Mouse (Mus musculus): Measurements from ENCODE around the gene Arhgef3. TPM values are rescaled to one million over a fixed set of nuclear protein-coding genes. Genes with fewer than 3 reads are reported as not detected.
A peak's percentile ranks its signal among the peaks of the same experiment; 100 is the strongest.

Arhgef3 gene
- total RNA-seq, 2 experiments from 2014 or later = 8.5 to 20.0 TPM

DNA sequence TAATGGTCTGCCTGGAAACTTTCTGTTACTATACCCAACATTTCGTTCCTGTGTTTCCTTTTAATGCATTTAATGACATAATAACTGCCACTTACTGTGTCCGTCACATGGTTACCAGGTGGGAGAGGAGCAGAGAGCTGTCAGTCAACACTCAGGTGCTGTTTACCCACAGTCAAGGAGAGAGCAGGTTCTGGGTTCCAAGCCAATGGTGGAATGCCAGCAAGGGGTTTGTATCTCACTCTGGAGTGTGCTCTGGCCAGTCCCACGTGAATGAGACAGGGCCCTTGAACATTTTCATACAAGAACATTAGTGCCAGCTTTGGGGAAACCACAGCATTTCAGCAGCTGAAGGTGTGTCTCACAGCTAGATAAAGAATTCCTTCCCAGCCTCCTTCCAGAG is 162.6 kb downstream of the Arhgef3 start:
- no peak for DNase-seq
- intact Hi-C loops (cut with DNase I) = no loop called here
- H3K27ac ChIP-seq = peak overlapping the region; percentile 2; the same call in 1 of the 2 replicates
- no peak for TF ChIP-seq CTCF (IDR thresholded peaks at IDR 0.05)
- H3K4me3 ChIP-seq = no peak overlapping the region

DNA sequence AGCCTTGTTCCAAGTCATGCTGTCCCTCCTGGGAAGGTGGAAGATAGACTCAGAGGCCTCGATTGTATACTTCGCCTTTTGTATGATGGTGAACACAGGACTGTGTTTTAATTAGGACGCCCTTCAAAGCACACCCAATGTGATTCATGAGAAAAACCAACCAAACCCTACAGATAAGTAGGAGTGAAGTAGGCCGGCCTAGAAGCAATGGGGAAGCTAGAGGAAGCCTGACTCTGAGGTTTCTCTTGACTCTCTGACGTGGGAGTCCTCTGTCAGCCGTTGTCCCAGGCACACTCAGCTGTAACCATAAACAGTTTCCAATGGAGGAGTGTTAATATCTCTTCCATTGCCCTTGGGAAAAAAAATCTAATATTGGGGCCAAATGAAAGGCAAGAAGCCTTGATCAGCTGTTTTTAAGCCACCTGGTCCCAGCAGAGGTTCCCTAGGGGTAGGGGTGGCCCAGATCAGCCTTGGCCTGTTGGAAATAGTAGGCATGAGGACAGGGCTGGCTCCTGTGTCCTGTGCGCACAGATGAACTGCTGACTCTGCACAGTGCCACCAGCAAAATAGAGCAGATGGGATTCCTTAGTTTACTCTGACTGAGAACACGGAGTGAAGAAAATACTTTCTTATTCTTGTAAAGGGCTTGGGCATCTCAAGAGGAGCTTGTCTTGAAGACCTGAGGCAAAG is 165.6 kb downstream of the Arhgef3 start:
- Histone ChIP-seq H3K4me3 (no peak overlapping the region), H3K27ac (peak overlapping the region; percentile 72)
- intact Hi-C loops (cut with DNase I) = no loop called here
- peak; percentile 72 for DNase-seq
- TF ChIP-seq CTCF (IDR thresholded peaks at IDR 0.05) = no peak

DNA sequence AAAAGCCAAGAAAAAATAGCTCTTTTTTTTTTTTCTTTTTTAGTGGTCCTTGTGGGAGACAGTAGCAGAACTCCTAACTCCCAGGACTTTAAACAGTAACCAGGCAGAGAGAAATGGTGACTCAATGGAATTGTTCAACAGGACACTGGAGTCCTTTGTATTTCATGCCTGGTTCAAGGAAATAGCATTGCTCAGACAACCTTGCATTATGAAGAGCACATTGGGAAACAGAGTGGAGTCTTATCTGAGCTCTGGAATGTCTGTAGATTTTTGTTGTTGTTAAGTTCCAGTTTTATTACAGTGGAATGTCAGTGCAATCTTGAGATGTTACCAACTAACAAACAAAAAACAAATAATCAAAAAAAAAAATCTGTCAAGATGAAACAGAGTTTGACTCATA is 169.3 kb downstream of the Arhgef3 start:
- intact Hi-C loops (cut with DNase I) = no loop called here
- no peak for TF ChIP-seq CTCF (IDR thresholded peaks at IDR 0.05)
- no peak overlapping the region for H3K4me3 ChIP-seq
- no peak overlapping the region for H3K27ac ChIP-seq
- DNase-seq = no peak

DNA sequence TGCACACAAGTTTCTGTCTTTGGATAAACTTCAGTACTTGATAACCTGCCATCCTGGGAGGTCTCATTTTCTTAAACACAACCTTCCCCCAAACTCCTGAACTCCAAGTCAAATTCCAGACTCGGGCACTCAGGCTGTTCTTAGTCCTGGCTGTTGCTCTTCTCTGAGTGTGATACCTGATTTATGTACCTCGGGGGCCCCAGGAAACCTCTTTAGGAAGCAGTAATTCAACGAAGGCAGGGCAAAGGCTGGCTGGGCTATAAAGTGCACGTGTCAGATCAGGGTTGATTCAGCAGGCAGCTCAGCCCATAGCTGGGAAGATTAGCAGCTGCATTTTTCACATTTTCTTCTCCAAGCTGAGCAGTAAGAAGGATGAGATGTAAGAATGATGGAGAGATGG is 171.5 kb downstream of the Arhgef3 start:
- intact Hi-C loops (cut with DNase I) = no loop called here
- no peak overlapping the region for H3K27ac ChIP-seq
- no peak for DNase-seq
- no peak for TF ChIP-seq CTCF (IDR thresholded peaks at IDR 0.05)
- no peak overlapping the region for H3K4me3 ChIP-seq

DNA sequence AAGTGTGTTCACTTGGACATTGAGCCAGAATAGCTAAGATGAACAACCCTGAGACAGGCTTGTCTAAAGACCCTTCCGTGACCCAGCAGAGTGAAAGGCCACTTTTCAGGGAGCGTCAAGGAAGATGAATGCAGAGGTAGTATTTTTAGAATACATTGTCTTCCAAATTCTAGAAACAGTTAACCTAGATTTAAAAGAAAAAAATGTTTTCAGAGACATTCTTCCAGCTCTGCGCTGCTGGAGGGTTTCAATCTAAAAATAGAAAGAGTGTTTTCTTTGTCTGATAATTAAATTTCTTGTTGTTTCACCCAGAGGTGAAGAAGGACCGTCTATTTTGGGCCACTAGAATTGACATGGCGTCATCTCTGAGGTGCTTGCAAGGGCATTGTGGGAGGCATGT is 174.4 kb downstream of the Arhgef3 start:
- intact Hi-C loops (cut with DNase I) = no loop called here
- no peak for TF ChIP-seq CTCF (IDR thresholded peaks at IDR 0.05)
- Histone ChIP-seq H3K27ac (no peak overlapping the region), H3K4me3 (no peak overlapping the region)
- no peak for DNase-seq

DNA sequence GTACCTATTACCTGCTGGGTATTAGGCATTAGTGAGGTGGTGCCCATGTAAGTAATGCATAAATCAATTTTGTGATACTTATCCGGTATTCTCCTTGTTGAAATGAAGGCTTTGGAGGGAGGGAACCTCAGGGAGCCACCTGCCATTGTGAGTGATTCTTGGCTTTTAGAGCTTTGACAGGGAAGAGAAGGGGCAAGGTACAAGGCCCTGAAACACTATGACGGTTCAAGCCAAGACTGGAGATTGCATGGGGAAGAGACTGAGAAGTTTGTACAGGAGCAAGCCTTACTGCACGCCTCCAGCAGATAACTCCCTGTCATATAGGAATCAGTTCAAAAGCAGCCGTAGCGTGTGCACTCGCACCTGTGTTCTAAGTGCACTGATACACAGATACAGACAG is 177.4 kb downstream of the Arhgef3 start:
- no peak for TF ChIP-seq CTCF (IDR thresholded peaks at IDR 0.05)
- Histone ChIP-seq H3K27ac (no peak overlapping the region), H3K4me3 (no peak overlapping the region)
- intact Hi-C loops (cut with DNase I) = no loop called here
- no peak for DNase-seq

DNA sequence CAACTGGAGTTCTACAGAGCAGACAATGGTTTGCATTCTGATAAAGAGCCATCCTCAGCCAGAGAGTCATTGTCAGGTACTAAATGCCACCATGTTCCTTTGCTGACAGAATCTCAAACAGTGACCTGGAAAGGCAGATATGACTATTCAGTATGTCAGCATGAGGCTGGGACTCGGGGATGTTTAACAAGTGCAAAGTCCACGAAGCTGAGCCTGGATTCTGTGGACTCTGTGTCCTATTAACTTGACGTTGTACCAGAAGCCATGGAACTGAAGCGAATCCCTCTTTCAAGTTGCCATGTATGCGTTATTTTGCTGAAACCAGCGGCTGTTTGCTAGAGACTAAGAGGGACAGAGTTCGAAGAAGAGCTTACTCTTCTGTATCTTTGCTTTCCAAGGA is 181.1 kb downstream of the Arhgef3 start:
- TF ChIP-seq CTCF (IDR thresholded peaks at IDR 0.05) = no peak
- no peak overlapping the region for H3K27ac ChIP-seq
- intact Hi-C loops (cut with DNase I) = no loop called here
- no peak for DNase-seq
- H3K4me3 ChIP-seq = no peak overlapping the region

DNA sequence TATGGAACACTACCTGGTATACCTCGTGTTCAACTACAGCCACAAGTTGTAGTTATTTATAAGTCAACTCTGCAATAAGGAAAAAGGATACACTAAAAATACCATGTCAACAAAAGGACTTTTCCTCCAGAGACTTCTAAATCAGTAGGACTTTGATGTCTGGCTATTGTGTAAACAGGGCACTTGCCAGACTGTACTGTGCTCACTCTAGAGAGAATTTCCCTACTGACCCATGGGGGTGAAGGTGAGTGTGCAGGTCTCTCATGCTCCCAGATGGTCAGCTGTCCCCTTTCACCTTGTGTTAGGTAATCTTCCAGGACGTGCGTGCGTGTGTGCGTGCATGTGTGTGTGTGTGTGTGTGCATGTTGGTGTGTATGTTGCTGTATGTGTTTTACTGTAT is 182.3 kb downstream of the Arhgef3 start:
- H3K27ac ChIP-seq = no peak overlapping the region
- no peak for TF ChIP-seq CTCF (IDR thresholded peaks at IDR 0.05)

DNA sequence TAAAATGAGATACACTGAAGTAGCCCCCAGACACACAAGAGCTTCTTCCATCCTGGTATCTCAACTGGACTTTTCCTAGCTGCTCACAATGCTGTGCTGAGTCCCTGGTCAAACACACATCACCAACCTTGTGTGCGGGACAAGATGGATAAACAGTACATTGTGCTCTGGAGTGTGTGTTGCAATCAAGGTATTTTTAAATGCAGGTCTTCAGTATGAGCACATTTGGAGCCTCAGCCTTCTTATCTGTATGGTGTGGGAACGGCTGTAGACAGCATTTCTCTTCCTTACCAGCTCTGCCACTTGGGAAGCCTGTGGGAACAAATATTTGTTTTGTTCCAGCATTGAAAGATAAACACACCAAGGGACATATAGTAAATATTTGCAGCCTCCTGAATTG is 184.2 kb downstream of the Arhgef3 start:
- no peak for TF ChIP-seq CTCF (IDR thresholded peaks at IDR 0.05)
- Histone ChIP-seq H3K27ac (no peak overlapping the region), H3K4me3 (no peak overlapping the region)
- no peak for DNase-seq
- intact Hi-C loops (cut with DNase I) = no loop called here

More for the DNA sequence above, 182.3 kb downstream of the Arhgef3 start:
- intact Hi-C loops (cut with DNase I) = no loop called here
- no peak overlapping the region for H3K4me3 ChIP-seq
- no peak for DNase-seq

DNA sequence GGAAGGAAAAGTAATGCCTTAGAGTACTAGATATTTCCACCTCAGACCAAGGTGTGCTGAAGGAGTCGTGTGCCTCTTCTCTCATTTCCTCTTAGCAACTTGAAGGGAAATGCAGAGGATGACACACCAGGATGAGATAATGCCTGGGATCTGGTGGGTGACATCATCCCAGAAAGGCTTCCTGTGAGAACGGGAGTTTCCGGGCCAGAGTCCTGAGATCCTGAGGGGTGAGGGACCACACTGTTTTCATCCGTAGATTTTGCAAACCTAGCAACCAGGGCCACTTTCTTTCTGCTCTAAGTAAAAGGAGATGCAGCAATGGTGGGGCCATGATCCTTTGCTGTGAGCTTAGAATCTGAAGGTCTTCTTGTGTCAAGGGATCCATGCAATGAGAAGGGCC is 185.0 kb downstream of the Arhgef3 start:
- intact Hi-C loops (cut with DNase I) = no loop called here
- no peak for DNase-seq
- Histone ChIP-seq H3K27ac (no peak overlapping the region), H3K4me3 (no peak overlapping the region)
- TF ChIP-seq CTCF (IDR thresholded peaks at IDR 0.05) = no peak

DNA sequence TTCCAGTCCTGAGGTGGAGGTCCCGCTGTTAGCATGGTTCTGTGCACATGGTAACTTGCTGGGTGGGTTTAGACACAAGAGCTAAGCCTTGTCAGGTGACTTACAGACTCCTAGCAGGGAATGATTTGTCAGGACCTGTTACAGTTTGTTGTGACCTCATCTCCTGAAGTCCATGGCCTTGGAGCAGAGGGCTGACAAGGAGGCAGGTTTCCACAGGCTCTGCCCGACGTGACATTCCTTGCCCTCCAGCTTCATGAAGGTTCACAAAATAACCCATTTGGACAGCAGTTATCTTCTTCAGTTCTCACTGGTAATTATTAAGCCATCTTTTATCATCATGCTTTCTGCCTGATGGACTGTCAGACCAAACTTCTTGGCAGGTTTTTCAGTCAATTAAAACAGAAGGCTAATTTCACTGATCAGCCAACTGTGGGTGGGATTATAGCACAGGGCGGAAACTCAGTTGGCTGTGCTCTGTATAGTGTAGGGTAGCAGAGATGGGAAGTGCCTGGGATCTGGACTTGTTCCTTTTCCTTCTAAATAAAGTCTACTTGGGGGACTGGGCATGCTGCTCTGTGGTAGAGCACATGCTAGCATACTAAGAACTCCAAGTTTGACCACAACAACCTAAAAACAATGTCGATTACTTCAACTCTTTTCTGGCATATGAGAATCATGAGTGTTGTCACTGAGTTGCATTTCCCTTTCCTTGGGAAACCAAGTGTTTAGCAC is 187.2 kb downstream of the Arhgef3 start:
- intact Hi-C loops (cut with DNase I) = no loop called here
- H3K4me3 ChIP-seq = no peak overlapping the region
- no peak overlapping the region for H3K27ac ChIP-seq
- no peak for DNase-seq
- no peak for TF ChIP-seq CTCF (IDR thresholded peaks at IDR 0.05)

DNA sequence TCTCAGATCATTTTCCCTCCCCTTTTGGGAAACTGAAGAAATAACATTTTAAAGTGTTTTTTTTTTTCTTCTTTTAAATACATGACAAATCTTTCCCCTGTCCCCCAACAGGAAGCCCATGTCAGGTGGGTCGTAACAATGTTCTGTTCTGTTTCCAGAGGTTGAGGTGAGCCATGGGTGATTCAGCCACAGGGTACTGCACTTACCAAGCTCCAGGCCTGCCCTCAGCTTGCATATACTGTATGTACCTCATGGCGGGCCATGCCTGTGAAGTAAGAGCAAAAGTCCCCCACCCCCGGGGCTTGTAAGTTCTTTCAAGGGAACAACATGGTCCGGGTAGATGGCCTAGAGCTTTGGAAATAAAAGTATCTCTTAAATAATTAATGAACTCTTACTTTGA is 188.6 kb downstream of the Arhgef3 start:
- intact Hi-C loops (cut with DNase I) = no loop called here
- DNase-seq = no peak
- no peak for TF ChIP-seq CTCF (IDR thresholded peaks at IDR 0.05)

DNA sequence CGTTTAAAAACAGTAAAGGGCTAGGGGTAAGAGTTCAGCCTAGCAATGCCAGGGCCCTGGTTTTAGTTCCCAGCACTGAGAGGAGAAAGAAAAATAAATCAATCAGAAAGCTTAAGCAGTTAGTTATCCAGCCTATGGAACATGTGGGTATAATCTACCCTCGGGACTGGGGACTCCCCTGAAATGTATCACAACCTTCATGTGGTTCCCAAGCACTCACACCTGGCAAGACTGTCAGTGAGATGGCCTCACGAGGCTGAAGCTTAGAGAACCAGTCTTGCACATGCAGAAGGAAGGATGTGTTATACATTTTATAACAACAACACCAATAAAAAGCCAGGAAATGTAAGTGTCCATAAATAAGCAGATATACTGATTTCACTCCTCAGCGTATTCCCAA is 189.7 kb downstream of the Arhgef3 start:
- TF ChIP-seq CTCF (IDR thresholded peaks at IDR 0.05) = no peak
- no peak for DNase-seq
- Histone ChIP-seq H3K27ac (no peak overlapping the region), H3K4me3 (no peak overlapping the region)
- intact Hi-C loops (cut with DNase I) = no loop called here

More for the DNA sequence above, 188.6 kb downstream of the Arhgef3 start:
- H3K4me3 ChIP-seq = no peak overlapping the region
- no peak overlapping the region for H3K27ac ChIP-seq

DNA sequence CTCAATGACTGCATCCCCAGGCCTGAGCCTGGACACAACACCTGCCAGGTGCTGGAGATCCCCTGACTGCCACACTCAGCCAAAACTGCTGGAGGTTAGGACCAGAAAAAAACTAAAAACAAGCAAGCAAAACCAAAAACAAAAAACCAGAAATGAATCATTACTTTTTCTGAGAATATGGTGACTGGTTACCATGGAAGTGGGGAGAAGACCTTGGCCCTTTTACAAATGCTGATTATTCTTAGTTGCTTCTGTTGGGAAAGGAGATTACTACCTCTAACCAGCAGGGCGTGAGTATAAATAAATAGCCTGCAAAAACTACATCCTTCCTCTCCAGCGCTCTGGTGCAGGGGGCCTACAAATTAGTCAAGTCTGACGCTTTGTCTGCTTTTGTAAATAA is 194.1 kb downstream of the Arhgef3 start:
- DNase-seq = no peak
- no peak for TF ChIP-seq CTCF (IDR thresholded peaks at IDR 0.05)
- no peak overlapping the region for H3K27ac ChIP-seq
- H3K4me3 ChIP-seq = no peak overlapping the region
- intact Hi-C loops (cut with DNase I) = no loop called here
